Mouse (Mus musculus) ES-E14 (cell line): Measurements from ENCODE around the gene Tmem163. TPM values are rescaled to one million over a fixed set of nuclear protein-coding genes. Genes with fewer than 3 reads are reported as not detected.

ENCODE experiments used
- DNase-seq: peaks from one replicate; pipeline ENCODE4 v3.0.0-alpha.2; 2013; ENCODE audit warnings: low read depth, low spot score
- H3K27ac ChIP-seq: 2 replicates; pipeline ENCODE4 v1.5.1; 2012; ENCODE audit warnings: low read depth, mild to moderate bottlenecking, low read length, moderate library complexity, mixed read lengths; ENCODE audit not compliant: poor library complexity, insufficient read depth, severe bottlenecking
- H3K36me3 ChIP-seq: 2 replicates; pipeline ENCODE4 v1.6.1; 2012; ENCODE audit warnings: mild to moderate bottlenecking, low read length, moderate library complexity, mixed read lengths; ENCODE audit not compliant: control insufficient read depth, poor library complexity, insufficient read depth, severe bottlenecking
- H3K4me1 ChIP-seq, 2 experiments: fragments of 150-350 bp in 1 of 2; sonication (generic) in 1 of 2; 2 replicates each; pipeline ENCODE4 v1.6.1; 2012; ENCODE audit warnings: low read length in 2 of 2, mild to moderate bottlenecking in 1 of 2, mixed read lengths in 1 of 2; ENCODE audit not compliant: control insufficient read depth in 2 of 2, insufficient read depth in 2 of 2, poor library complexity in 1 of 2
- H3K4me3 ChIP-seq, 2 experiments: fragments of 150-350 bp in 1 of 2; sonication (generic) in 1 of 2; 2 replicates each; pipeline ENCODE4 v1.5.1; 2012; ENCODE audit warnings: low read length in 2 of 2, low read depth in 1 of 2, mild to moderate bottlenecking in 1 of 2, mixed read lengths in 1 of 2; ENCODE audit not compliant: insufficient read depth in 1 of 2, poor library complexity in 1 of 2, severe bottlenecking in 1 of 2
- H3K9ac ChIP-seq: 2 replicates; pipeline ENCODE4 v1.6.1; 2012; ENCODE audit warnings: low read depth, mild to moderate bottlenecking, low read length, mixed read lengths; ENCODE audit not compliant: poor library complexity, insufficient read depth, severe bottlenecking
- H3K9me3 ChIP-seq: fragments of 150-350 bp; sonication (generic); 2 replicates; pipeline ENCODE4 v1.6.1; 2012; ENCODE audit warnings: low read depth, mild to moderate bottlenecking, low read length; ENCODE audit not compliant: control insufficient read depth, insufficient read depth
- CHD2 ChIP-seq: IDR thresholded peaks from 2 replicates; pipeline ENCODE4 v1.6.1; 2014; ENCODE audit warnings: mild to moderate bottlenecking, low read depth, low read length, inconsistent platforms
- HCFC1 ChIP-seq: IDR thresholded peaks from 2 replicates; pipeline ENCODE4 v1.6.1; 2012; ENCODE audit warnings: low read length, inconsistent platforms, borderline replicate concordance; ENCODE audit not compliant: insufficient read depth
- MAFK ChIP-seq: IDR thresholded peaks from 2 replicates; pipeline ENCODE4 v1.6.1; 2014; ENCODE audit warnings: mild to moderate bottlenecking, low read depth, low read length, inconsistent platforms; ENCODE audit not compliant: insufficient read depth
- ZC3H11A ChIP-seq: IDR thresholded peaks from 2 replicates; pipeline ENCODE4 v1.6.1; 2012; ENCODE audit warnings: low read depth, mild to moderate bottlenecking, inconsistent platforms, low read length, borderline replicate concordance
- ZNF384 ChIP-seq: IDR thresholded peaks from 2 replicates; pipeline ENCODE4 v1.6.1; 2012; ENCODE audit warnings: low read depth, low read length, inconsistent platforms
- in situ Hi-C, 2 experiments: fragments of 600-800 bp; cut with MboI; formaldehyde crosslinking; loops; one replicate each; pipeline ENCODE4 v1.15.1; 2025; ENCODE audit warnings: low sequenced_read_pairs in 2 of 2, inconsistent platforms in 1 of 2; ENCODE audit not compliant: unreplicated experiment in 2 of 2
- total RNA-seq: library from RNA; depleted of rRNA; stranded (reverse); fragments of 300-350 nt; gene quantifications from 2 replicates; pipeline ENCODE4 v1.2.3, GENCODE M21; 2012

Tmem163 gene
- total RNA-seq, 1 experiment, result 0.18 TPM

- H3K9me3 ChIP-seq, result no peaks in the 10 kb centered on the region
- H3K27ac ChIP-seq, result no peak overlapping the region
- TF ChIP-seq MAFK (no peak), CHD2 (no peak), HCFC1 (no peak), ZC3H11A (no peak), ZNF384 (no peak)
- no peaks in the 10 kb centered on the region for H3K4me1 ChIP-seq
- no peaks in the 10 kb centered on the region for H3K36me3 ChIP-seq
- in situ Hi-C loops, result no loop called here
- H3K9ac ChIP-seq, result no peak overlapping the region
- no peak for DNase-seq
- no peak overlapping the region for H3K4me3 ChIP-seq
These were observed 148.3 kb downstream of the Tmem163 start for GRCm38 (mm10) chr1:127530849-127531580.

- in situ Hi-C loops, result loop anchor here in 1 of 2 experiments (25.0 kb wide), 1 partner anchor 239 kb away; the partner anchor contains the start of gene Ccnt2
- no peak for DNase-seq
- TF ChIP-seq HCFC1 (no peak), MAFK (no peak)
- H3K4me3 ChIP-seq, result no peak overlapping the region
- H3K9me3 ChIP-seq, result no peaks in the 10 kb centered on the region
- H3K27ac ChIP-seq, result no peak overlapping the region
- H3K36me3 ChIP-seq, result no peaks in the 10 kb centered on the region
- peaks cover 0 to 7% of the 10 kb centered on the region in 2 experiments; a peak in 1 of 4 replicates for H3K4me1 ChIP-seq
- H3K9ac ChIP-seq, result no peak overlapping the region
These were observed 156.0 kb downstream of the Tmem163 start for GRCm38 (mm10) chr1:127523364-127523763.

- Histone ChIP-seq H3K27ac (no peak overlapping the region), H3K36me3 (no peaks in the 10 kb centered on the region), H3K4me3 (no peak overlapping the region), H3K9me3 (no peaks in the 10 kb centered on the region), H3K4me1 (no peaks in the 10 kb centered on the region), H3K9ac (no peak overlapping the region; the same call in 1 of the 2 replicates)
- DNase-seq, result no peak
- in situ Hi-C loops, result loop anchor here in 1 of 2 experiments (25.0 kb wide), 1 partner anchor 247 kb away; the partner anchor contains the start of gene Ccnt2
- no peak for TF ChIP-seq HCFC1
- TF ChIP-seq ZC3H11A, result no peak
- no peak for TF ChIP-seq ZNF384
- TF ChIP-seq MAFK, result no peak
- TF ChIP-seq CHD2, result no peak
These were observed 164.5 kb downstream of the Tmem163 start for GRCm38 (mm10) chr1:127514888-127515287.

- no peaks in the 10 kb centered on the region for H3K36me3 ChIP-seq
- no peaks in the 10 kb centered on the region for H3K4me1 ChIP-seq
- H3K9me3 ChIP-seq, result no peaks in the 10 kb centered on the region
- DNase-seq, result no peak
- TF ChIP-seq CHD2 (no peak), HCFC1 (no peak), ZNF384 (no peak), MAFK (no peak), ZC3H11A (no peak)
- no peak overlapping the region for H3K27ac ChIP-seq
- in situ Hi-C loops, result loop anchor here in 1 of 2 experiments (25.0 kb wide), 1 partner anchor 248 kb away; the partner anchor contains the start of gene Ccnt2
- H3K9ac ChIP-seq, result no peak overlapping the region
- no peak overlapping the region for H3K4me3 ChIP-seq
These were observed 164.9 kb downstream of the Tmem163 start for GRCm38 (mm10) chr1:127514479-127514878.
